Mouse (Mus musculus) heart, postnatal 25 days (tissue): ENCODE data around the gene Guca1b. TPM values are rescaled to one million over a fixed set of nuclear protein-coding genes. Genes with fewer than 3 reads are reported as not detected.

Experiments
- total RNA-seq, 2 experiments: library from RNA; stranded (reverse); gene quantifications; 2 replicates each; pipeline ENCODE4 v1.2.3; 2021

Gene Guca1b
- total RNA-seq, 2 experiments from 2014 or later: 0.36 to 0.65 TPM

Other genes with a start within 250 kb of the Guca1b start
- gene Mrps10, start 16.5 kb upstream of the Guca1b start, total RNA-seq: 10 to 100 TPM; 19.7 to 20.4 TPM
- gene Guca1a, start 15.2 kb downstream of the Guca1b start, total RNA-seq: under 1 TPM in 1 of 2 experiments, not detected in 1; 0.39 TPM
- gene AI661453, start 51.2 kb downstream of the Guca1b start, total RNA-seq: 1 to 10 TPM in 1 of 2 experiments, under 1 TPM in 1; 0.96 to 2.0 TPM
- not detected for gene 1700001C19Rik, start 52.0 kb downstream of the Guca1b start, total RNA-seq
- gene Taf8, start 116.9 kb downstream of the Guca1b start, total RNA-seq: 10 to 100 TPM in 1 of 2 experiments, 1 to 10 TPM in 1; 10.0 to 11.4 TPM
- gene Ccnd3, start 119.7 kb downstream of the Guca1b start, total RNA-seq: 10 to 100 TPM; 75.6 to 87.9 TPM
- 10 to 100 TPM; 15.0 to 15.8 TPM for gene Bysl, start 226.1 kb downstream of the Guca1b start, total RNA-seq
- 10 to 100 TPM; 18.3 to 20.1 TPM for gene Med20, start 226.2 kb downstream of the Guca1b start, total RNA-seq
- 1 to 10 TPM; 2.3 to 2.5 TPM for gene Gm20517, start 226.2 kb downstream of the Guca1b start, total RNA-seq
- gene Usp49, start 245.3 kb downstream of the Guca1b start, total RNA-seq: 1 to 10 TPM; 3.3 to 4.0 TPM